Mouse (Mus musculus): Measurements from ENCODE around the gene Jmjd8. TPM values are rescaled to one million over a fixed set of nuclear protein-coding genes. Genes with fewer than 3 reads are reported as not detected.
A peak's percentile ranks its signal among the peaks of the same experiment; 100 is the strongest.

Jmjd8 gene
- polyA plus RNA-seq, 1 experiment: 13.2 TPM

- H3K36me3 ChIP-seq (ENCODE audit: control insufficient read depth, insufficient read depth, low read length, poor library complexity, severe bottlenecking): no peaks in the 10 kb centered on the region
- H3K27ac ChIP-seq (ENCODE audit: insufficient read depth, low read length): no peak overlapping the region
- TF ChIP-seq CTCF (IDR thresholded peaks at IDR 0.05; ENCODE audit: low read depth, low read length): no peak
- no peak for TF ChIP-seq EP300 (IDR thresholded peaks at IDR 0.05; ENCODE audit: insufficient read depth, low read depth, low read length)
- TF ChIP-seq POLR2A (IDR thresholded peaks at IDR 0.05; ENCODE audit: insufficient read depth, low read length): no peak
- no peak overlapping the region for H3K9ac ChIP-seq (ENCODE audit: low read depth, poor library complexity, severe bottlenecking)
- no peak overlapping the region for H3K4me3 ChIP-seq (ENCODE audit: low read depth, low read length)
- H3K9me3 ChIP-seq (replicated peaks; ENCODE audit: control insufficient read depth, insufficient read depth, low read length, poor library complexity, severe bottlenecking): no peaks in the 10 kb centered on the region
- H3K27me3 ChIP-seq (ENCODE audit: control insufficient read depth, insufficient read depth, low read length, poor library complexity, severe bottlenecking): no peaks in the 10 kb centered on the region
- H3K4me1 ChIP-seq (ENCODE audit: control insufficient read depth, insufficient read depth, low read length): peaks cover 11% of the 10 kb centered on the region
Observed at GRCm38 (mm10) chr17:25877025-25877424, 48.4 kb downstream of the Jmjd8 start.

DNA sequence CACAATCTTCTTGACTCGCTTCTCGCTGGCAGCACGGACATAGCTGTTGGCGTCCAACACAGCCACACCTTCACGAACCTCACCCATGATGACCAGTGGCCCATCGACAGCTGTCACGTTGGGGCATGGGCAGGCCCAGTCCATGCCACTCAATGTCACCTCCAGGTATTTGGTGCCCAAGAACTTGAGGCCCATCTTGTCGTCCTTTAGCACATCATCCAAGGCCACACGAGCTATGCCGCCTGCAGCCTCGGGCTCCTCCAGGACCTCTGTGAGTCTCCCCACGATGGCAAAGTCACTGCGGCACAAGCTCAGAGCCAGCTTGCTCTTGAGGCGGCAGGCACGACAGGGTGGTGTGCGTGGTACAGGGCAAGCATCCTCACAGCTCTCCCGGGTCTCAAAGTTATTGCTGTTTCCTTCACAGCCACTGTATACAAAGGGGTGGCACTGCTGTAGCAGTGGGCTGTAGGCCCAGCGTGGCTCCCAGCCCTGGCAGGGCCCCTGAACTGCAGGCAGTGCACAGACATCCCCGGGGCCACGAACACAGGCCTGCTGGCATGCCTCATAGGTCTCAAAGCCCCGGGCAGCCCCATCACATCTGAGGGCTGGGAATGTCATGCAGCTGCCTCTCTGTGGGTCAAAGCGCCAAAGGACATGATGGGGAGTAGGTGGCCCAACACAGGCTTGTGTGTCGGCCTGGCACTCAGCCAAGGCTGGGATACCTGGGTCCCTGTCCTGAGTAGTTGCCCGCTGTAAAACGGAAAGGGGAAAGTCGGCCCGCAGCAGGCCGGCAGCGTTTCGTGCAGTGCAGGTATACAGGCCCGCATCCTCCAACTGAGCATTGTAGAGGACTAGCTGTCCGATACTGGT is 49.3 kb downstream of the Jmjd8 start:
- no peaks in the 10 kb centered on the region for H3K9me3 ChIP-seq (replicated peaks; ENCODE audit: control insufficient read depth, insufficient read depth, low read length, poor library complexity, severe bottlenecking)
- no peak overlapping the region for H3K27ac ChIP-seq (ENCODE audit: insufficient read depth, low read length)
- H3K4me3 ChIP-seq (ENCODE audit: low read depth, low read length): no peak overlapping the region
- H3K27me3 ChIP-seq (ENCODE audit: control insufficient read depth, insufficient read depth, low read length, poor library complexity, severe bottlenecking): no peaks in the 10 kb centered on the region
- H3K36me3 ChIP-seq (ENCODE audit: control insufficient read depth, insufficient read depth, low read length, poor library complexity, severe bottlenecking): no peaks in the 10 kb centered on the region
- peaks cover 11% of the 10 kb centered on the region for H3K4me1 ChIP-seq (ENCODE audit: control insufficient read depth, insufficient read depth, low read length)
- TF ChIP-seq EP300 (IDR thresholded peaks at IDR 0.05; ENCODE audit: insufficient read depth, low read depth, low read length) (no peak), POLR2A (IDR thresholded peaks at IDR 0.05; ENCODE audit: insufficient read depth, low read length) (no peak), CTCF (IDR thresholded peaks at IDR 0.05; ENCODE audit: low read depth, low read length) (no peak)
- no peak overlapping the region for H3K9ac ChIP-seq (ENCODE audit: low read depth, poor library complexity, severe bottlenecking)

- Histone ChIP-seq H3K27ac (ENCODE audit: insufficient read depth, low read length) (no peak overlapping the region), H3K27me3 (ENCODE audit: control insufficient read depth, insufficient read depth, low read length, poor library complexity, severe bottlenecking) (no peaks in the 10 kb centered on the region), H3K4me3 (ENCODE audit: low read depth, low read length) (no peak overlapping the region), H3K9me3 (replicated peaks; ENCODE audit: control insufficient read depth, insufficient read depth, low read length, poor library complexity, severe bottlenecking) (no peaks in the 10 kb centered on the region), H3K4me1 (ENCODE audit: control insufficient read depth, insufficient read depth, low read length) (peaks cover 11% of the 10 kb centered on the region), H3K36me3 (ENCODE audit: control insufficient read depth, insufficient read depth, low read length, poor library complexity, severe bottlenecking) (no peaks in the 10 kb centered on the region), H3K9ac (ENCODE audit: low read depth, poor library complexity, severe bottlenecking) (no peak overlapping the region)
- TF ChIP-seq CTCF (IDR thresholded peaks at IDR 0.05; ENCODE audit: low read depth, low read length) (no peak), EP300 (IDR thresholded peaks at IDR 0.05; ENCODE audit: insufficient read depth, low read depth, low read length) (no peak), POLR2A (IDR thresholded peaks at IDR 0.05; ENCODE audit: insufficient read depth, low read length) (no peak)
Observed at GRCm38 (mm10) chr17:25878611-25879180, 50.0 kb downstream of the Jmjd8 start.

DNA sequence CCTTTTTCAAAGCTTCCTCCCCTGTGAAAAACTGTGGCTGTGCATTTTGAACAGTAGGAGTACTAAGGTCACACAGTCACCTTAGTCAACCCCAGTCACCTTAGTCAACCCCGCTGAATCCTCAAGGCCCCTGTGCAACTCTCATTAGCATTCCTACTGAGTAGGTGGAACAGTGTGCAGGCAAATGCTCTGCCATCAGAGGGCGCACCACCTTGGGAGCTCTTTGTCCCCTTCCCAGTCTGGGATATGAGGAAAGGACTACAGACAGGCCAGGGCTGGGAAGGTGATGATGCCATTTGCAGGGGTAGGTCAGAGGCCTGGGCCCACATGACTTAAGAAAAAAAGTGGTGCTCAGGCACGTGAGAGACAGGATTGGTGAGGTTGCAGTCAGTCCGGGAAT is 50.6 kb downstream of the Jmjd8 start:
- TF ChIP-seq CTCF (IDR thresholded peaks at IDR 0.05; ENCODE audit: low read depth, low read length): peak; percentile 92
- no peak for TF ChIP-seq POLR2A (IDR thresholded peaks at IDR 0.05; ENCODE audit: insufficient read depth, low read length)
- TF ChIP-seq EP300 (IDR thresholded peaks at IDR 0.05; ENCODE audit: insufficient read depth, low read depth, low read length): no peak
- Histone ChIP-seq H3K27ac (ENCODE audit: insufficient read depth, low read length) (no peak overlapping the region), H3K9ac (ENCODE audit: low read depth, poor library complexity, severe bottlenecking) (no peak overlapping the region), H3K27me3 (ENCODE audit: control insufficient read depth, insufficient read depth, low read length, poor library complexity, severe bottlenecking) (no peaks in the 10 kb centered on the region), H3K4me1 (ENCODE audit: control insufficient read depth, insufficient read depth, low read length) (peaks cover 11% of the 10 kb centered on the region), H3K9me3 (replicated peaks; ENCODE audit: control insufficient read depth, insufficient read depth, low read length, poor library complexity, severe bottlenecking) (no peaks in the 10 kb centered on the region), H3K36me3 (ENCODE audit: control insufficient read depth, insufficient read depth, low read length, poor library complexity, severe bottlenecking) (0 out of 2 replicates have a peak, but pooled peaks cover under 1% of the 10 kb centered on the region), H3K4me3 (ENCODE audit: low read depth, low read length) (no peak overlapping the region)

- peaks cover 5% of the 10 kb centered on the region; the same call in 1 of the 2 replicates for H3K36me3 ChIP-seq (ENCODE audit: control insufficient read depth, insufficient read depth, low read length, poor library complexity, severe bottlenecking)
Observed at GRCm38 (mm10) chr17:25879750-25880149, 51.1 kb downstream of the Jmjd8 start.

More at GRCm38 (mm10) chr17:25879750-25880149, 51.1 kb downstream of the Jmjd8 start:
- no peak overlapping the region for H3K27ac ChIP-seq (ENCODE audit: insufficient read depth, low read length)
- no peak overlapping the region for H3K4me3 ChIP-seq (ENCODE audit: low read depth, low read length)
- no peaks in the 10 kb centered on the region for H3K27me3 ChIP-seq (ENCODE audit: control insufficient read depth, insufficient read depth, low read length, poor library complexity, severe bottlenecking)
- H3K9ac ChIP-seq (ENCODE audit: low read depth, poor library complexity, severe bottlenecking): no peak overlapping the region
- no peaks in the 10 kb centered on the region for H3K9me3 ChIP-seq (replicated peaks; ENCODE audit: control insufficient read depth, insufficient read depth, low read length, poor library complexity, severe bottlenecking)
- peaks cover 11% of the 10 kb centered on the region for H3K4me1 ChIP-seq (ENCODE audit: control insufficient read depth, insufficient read depth, low read length)
- no peak for TF ChIP-seq CTCF (IDR thresholded peaks at IDR 0.05; ENCODE audit: low read depth, low read length)
- TF ChIP-seq EP300 (IDR thresholded peaks at IDR 0.05; ENCODE audit: insufficient read depth, low read depth, low read length): no peak
- TF ChIP-seq POLR2A (IDR thresholded peaks at IDR 0.05; ENCODE audit: insufficient read depth, low read length): no peak

Measured in ES-Bruce4 (cell line).